ENCODE assay signal across 9 mouse cellular contexts in the genomic region with DNA sequence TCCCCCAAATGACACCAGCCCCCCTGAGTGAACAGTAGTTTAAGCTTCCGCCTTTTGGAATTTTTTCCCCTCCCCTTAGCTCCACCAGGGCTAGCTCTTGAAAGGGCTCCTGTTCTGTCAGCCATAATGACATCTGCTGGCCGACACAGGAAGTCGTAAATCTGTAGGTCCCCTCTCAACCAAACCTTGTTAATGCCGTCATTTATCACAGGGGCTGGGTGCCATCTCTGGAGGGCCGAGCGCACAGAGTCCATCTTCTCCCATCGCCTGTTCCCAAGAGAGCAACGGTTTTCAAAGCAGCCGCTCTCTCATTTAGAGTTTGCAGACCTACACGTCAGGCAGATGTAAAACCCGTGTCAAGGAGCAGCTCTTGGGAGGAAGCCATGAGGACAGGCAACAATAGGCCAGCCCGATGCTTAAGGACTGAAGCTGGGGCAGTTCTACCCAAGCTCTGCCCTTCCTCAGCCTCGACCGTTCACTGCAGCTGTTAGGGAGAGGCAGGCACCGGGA. TPM values are rescaled to one million over a fixed set of nuclear protein-coding genes. Genes with fewer than 3 reads are reported as not detected.
A peak's percentile ranks its signal among the peaks of the same experiment; 100 is the strongest.
DNase-seq lines count a peak whose midpoint lies in the region; ATAC-seq and TF ChIP-seq lines count a peak whose summit lies in the region.
"Had no signal": no experiment of that assay in that cellular context is flagged by ENCODE, and none has a peak within 500 bp of the region (broad histone marks: within the 10 kb centered on the region; RNA-seq: fewer than 3 reads in every experiment).

No protein-coding gene starts in this region.

- no peak overlapping the region for H3K27ac ChIP-seq in heart, embryonic 13.5 days (replicated peaks)
- H3K27ac ChIP-seq in hindbrain, postnatal 0 days: no peak overlapping the region

- 0 out of 2 replicates have a peak overlapping the region, but pooled peaks have one; percentile 22 for H3K4me3 ChIP-seq in heart, embryonic 13.5 days
- no peak overlapping the region for H3K4me3 ChIP-seq in hindbrain, postnatal 0 days (ENCODE audit: low read length)

- H3K9ac ChIP-seq in heart, embryonic 13.5 days: peak overlapping the region; percentile 37; the same call in 1 of the 2 replicates
- H3K9ac ChIP-seq in hindbrain, postnatal 0 days (replicated peaks; ENCODE audit: low read length): no peak overlapping the region

- DNase-seq in heart, adult 8-10 months (ENCODE audit: low spot score): no peak
- peak; percentile 68 for DNase-seq in embryo, embryonic 11.5 days (ENCODE audit: low read depth, low spot score)
- DNase-seq in hindbrain, postnatal 0 days (ENCODE audit: low spot score): peak; percentile 77
- peak; percentile 55 for DNase-seq in lung, postnatal 10 days
- DNase-seq in testis, postnatal 10 days (ENCODE audit: low spot score): no peak
- no peak for DNase-seq in left cerebral cortex, adult 9 months (ENCODE audit: low spot score in 2 of 2)
- DNase-seq in gastrocnemius, postnatal 36 days: no peak

- H3K27me3 ChIP-seq in heart, embryonic 13.5 days (replicated peaks): no peaks in the 10 kb centered on the region
- no peaks in the 10 kb centered on the region for H3K27me3 ChIP-seq in hindbrain, postnatal 0 days (ENCODE audit: insufficient read depth, low read length)

- WGBS in heart, embryonic 13.5 days: 41% methylated on average over 15 of the region's 15 CpGs
- 32% methylated on average over 15 of the region's 15 CpGs for WGBS in hindbrain, postnatal 0 days

- H3K4me1 ChIP-seq in heart, embryonic 13.5 days: peaks cover 21% of the 10 kb centered on the region
- no peaks in the 10 kb centered on the region for H3K4me1 ChIP-seq in hindbrain, postnatal 0 days (ENCODE audit: insufficient read depth, low read length)

- H3K4me2 ChIP-seq in heart, embryonic 13.5 days: peak overlapping the region; percentile 58
- peak overlapping the region; percentile 41 for H3K4me2 ChIP-seq in hindbrain, postnatal 0 days (ENCODE audit: low read depth, low read length)

- no peak for ATAC-seq in heart, embryonic 13.5 days (ENCODE audit: extremely low read depth, insufficient number of reproducible peaks, low FRiP score, low TSS enrichment)
- ATAC-seq in hindbrain, postnatal 0 days: peak; percentile 74

- TF ChIP-seq CTCF in hindbrain, postnatal 0 days (IDR thresholded peaks at IDR 0.05; ENCODE audit: low read depth): peak; percentile 71

- intact Hi-C loops in gastrocnemius, postnatal 36 days (cut with DNase I): no loop called here

- no peaks in the 10 kb centered on the region for H3K9me3 ChIP-seq in heart, embryonic 13.5 days
- H3K9me3 ChIP-seq in hindbrain, postnatal 0 days (ENCODE audit: low read length): no peaks in the 10 kb centered on the region

- H3K36me3 ChIP-seq in heart, embryonic 13.5 days: no peaks in the 10 kb centered on the region
- no peaks in the 10 kb centered on the region for H3K36me3 ChIP-seq in hindbrain, postnatal 0 days (ENCODE audit: insufficient read depth, low read length)

RNA-seq across cellular contexts. Expression of a gene that starts 11.6 kb away (rescaled TPM):
- polyA plus RNA-seq in heart, embryonic 13.5 days (2015; fragmentation: Nextera tagmentation; extraction: Ambion mirVana): 4.0 and 4.1 TPM in 2 replicates
- 10 to 100 TPM; 11.0 to 14.1 (median 12.1) TPM for total RNA-seq in heart, adult 8-10 months (2022)
- 40.2 and 47.0 TPM in 2 replicates for total RNA-seq in hindbrain, postnatal 0 days (2014; rRNA removed)
- 29.0 and 31.4 TPM in 2 replicates for polyA plus RNA-seq in hindbrain, postnatal 0 days (2015; fragmentation: Nextera tagmentation; extraction: Ambion mirVana)
- 10 to 100 TPM in 1 of 2 experiments, 1 to 10 TPM in 1; 9.4 to 10.7 TPM for total RNA-seq in gastrocnemius, postnatal 36 days (2021)

RNA-seq across cellular contexts. Expression of a gene that starts 33.7 kb away (rescaled TPM):
- polyA plus RNA-seq in heart, embryonic 13.5 days (2015; fragmentation: Nextera tagmentation; extraction: Ambion mirVana): not detected in 2 replicates
- not detected for total RNA-seq in heart, adult 8-10 months (2022)
- not detected in 2 replicates for total RNA-seq in hindbrain, postnatal 0 days (2014; rRNA removed)
- not detected in 2 replicates for polyA plus RNA-seq in hindbrain, postnatal 0 days (2015; fragmentation: Nextera tagmentation; extraction: Ambion mirVana)
- total RNA-seq in gastrocnemius, postnatal 36 days (2021): not detected
- total RNA-seq: left cerebral cortex, postnatal 14 days had no signal

Comparison
In these comparisons a context has a peak if more than half of its experiments do, and no peak if none do; other contexts are left out.
1. DNase-seq: peak in embryo, embryonic 11.5 days (single experiment), hindbrain, postnatal 0 days (single experiment) and lung, postnatal 10 days (single experiment); none in heart, adult 8-10 months (single experiment), testis, postnatal 10 days (single experiment), left cerebral cortex, adult 9 months (0 of 2) and gastrocnemius, postnatal 36 days (0 of 2).